12 mouse cellular contexts compared by ENCODE assay signal in the genomic region with DNA sequence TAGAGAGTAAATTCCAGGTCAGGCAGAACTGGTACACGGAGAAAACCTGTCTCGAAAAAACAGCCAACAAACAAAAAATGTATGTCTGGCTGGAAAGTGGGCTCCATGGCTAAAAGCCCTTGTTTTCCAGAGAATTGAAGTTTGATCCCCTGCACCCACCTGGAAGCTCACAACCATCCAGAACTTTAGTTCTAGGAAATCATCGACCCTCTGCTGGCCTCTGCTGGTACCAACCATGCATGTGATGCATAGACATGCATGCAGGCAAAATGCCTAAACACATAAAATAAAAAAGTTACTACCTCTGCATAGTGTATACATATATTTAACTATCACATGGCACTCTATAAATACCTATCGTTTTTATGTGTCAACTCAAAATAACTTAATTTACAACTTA. TPM values are rescaled to one million over a fixed set of nuclear protein-coding genes. Genes with fewer than 3 reads are reported as not detected.
DNase-seq lines count a peak whose midpoint lies in the region; ATAC-seq and TF ChIP-seq lines count a peak whose summit lies in the region.
"Had no signal": no experiment of that assay in that cellular context is flagged by ENCODE, and none has a peak within 500 bp of the region (broad histone marks: within the 10 kb centered on the region; RNA-seq: fewer than 3 reads in every experiment).

No protein-coding gene starts in this region.

- H3K9me3 ChIP-seq in forebrain, postnatal 0 days (ENCODE audit: low read length) = no peaks in the 10 kb centered on the region
- H3K9me3 ChIP-seq in forebrain, embryonic 14.5 days (replicated peaks; ENCODE audit: control insufficient read depth, low read length) = no peaks in the 10 kb centered on the region
- H3K9me3 ChIP-seq: liver, embryonic 15.5 days; midbrain, embryonic 12.5 days had no signal

- intact Hi-C loops in left cerebral cortex, adult 2 months (cut with DNase I) = no loop called here
- intact Hi-C loops in left cerebral cortex, postnatal 36 days (cut with DNase I) = no loop called here

- no peak overlapping the region for H3K27ac ChIP-seq in forebrain, postnatal 0 days (ENCODE audit: low read depth, low read length)
- H3K27ac ChIP-seq in forebrain, embryonic 14.5 days (ENCODE audit: low read depth, low read length) = no peak overlapping the region
- H3K27ac ChIP-seq in left cerebral cortex, adult 2 months = no peak overlapping the region
- H3K27ac ChIP-seq in thymus, adult 2 months (ENCODE audit: control insufficient read depth, insufficient read depth, low read length) = no peak overlapping the region
- H3K27ac ChIP-seq: liver, embryonic 15.5 days; midbrain, embryonic 12.5 days had no signal

- ATAC-seq in forebrain, postnatal 0 days = no peak
- ATAC-seq in forebrain, embryonic 14.5 days = no peak
- ATAC-seq in cerebellum, adult (ENCODE audit: insufficient number of reproducible peaks, low FRiP score, low TSS enrichment) = no peak

- no peaks in the 10 kb centered on the region for H3K4me1 ChIP-seq in forebrain, postnatal 0 days (ENCODE audit: insufficient read depth)
- no peaks in the 10 kb centered on the region for H3K4me1 ChIP-seq in forebrain, embryonic 14.5 days (ENCODE audit: control insufficient read depth, insufficient read depth, low read length)
- H3K4me1 ChIP-seq in thymus, adult 2 months (replicated peaks; ENCODE audit: control insufficient read depth, insufficient read depth, low read length) = no peaks in the 10 kb centered on the region
- H3K4me1 ChIP-seq: midbrain, embryonic 12.5 days had no signal

- H3K4me2 ChIP-seq in forebrain, postnatal 0 days (ENCODE audit: low read depth) = no peak overlapping the region
- no peak overlapping the region for H3K4me2 ChIP-seq in forebrain, embryonic 14.5 days (ENCODE audit: low read length)
- H3K4me2 ChIP-seq: liver, embryonic 15.5 days; midbrain, embryonic 12.5 days had no signal

- H3K36me3 ChIP-seq in forebrain, postnatal 0 days (ENCODE audit: insufficient read depth) = no peaks in the 10 kb centered on the region
- H3K36me3 ChIP-seq in forebrain, embryonic 14.5 days (ENCODE audit: control insufficient read depth, insufficient read depth, low read length) = no peaks in the 10 kb centered on the region
- no peaks in the 10 kb centered on the region for H3K36me3 ChIP-seq in thymus, adult 2 months (ENCODE audit: control insufficient read depth, insufficient read depth, low read length)
- H3K36me3 ChIP-seq: liver, embryonic 15.5 days; midbrain, embryonic 12.5 days had no signal

- no peaks in the 10 kb centered on the region for H3K27me3 ChIP-seq in forebrain, postnatal 0 days (ENCODE audit: insufficient read depth, low read length)
- H3K27me3 ChIP-seq in forebrain, embryonic 14.5 days (replicated peaks; ENCODE audit: control insufficient read depth, insufficient read depth, low read length) = no peaks in the 10 kb centered on the region
- no peaks in the 10 kb centered on the region for H3K27me3 ChIP-seq in thymus, adult 2 months (ENCODE audit: control insufficient read depth, insufficient read depth, low read length)
- H3K27me3 ChIP-seq: liver, embryonic 15.5 days; midbrain, embryonic 12.5 days had no signal

- H3K4me3 ChIP-seq in forebrain, postnatal 0 days (ENCODE audit: low read depth, low read length) = no peak overlapping the region
- H3K4me3 ChIP-seq in forebrain, embryonic 14.5 days (ENCODE audit: low read depth, low read length) = no peak overlapping the region
- no peak overlapping the region for H3K4me3 ChIP-seq in left cerebral cortex, adult 2 months
- no peak overlapping the region for H3K4me3 ChIP-seq in thymus, adult 2 months (ENCODE audit: control insufficient read depth, insufficient read depth, low read length)
- H3K4me3 ChIP-seq: liver, embryonic 15.5 days; midbrain, embryonic 12.5 days had no signal

- no peak for DNase-seq in forebrain, postnatal 0 days
- DNase-seq in forebrain, embryonic 14.5 days (ENCODE audit: low spot score) = no peak
- no peak for DNase-seq in left cerebral cortex, adult 2 months (ENCODE audit: extremely low spot score in 1 of 2, low spot score in 2 of 2)
- no peak for DNase-seq in left cerebral cortex, postnatal 36 days (ENCODE audit: low spot score in 2 of 2)
- DNase-seq in thymus, adult 2 months = peak; percentile 27
- no peak for DNase-seq in thymus, adult 18-20 months
- DNase-seq in right cerebral cortex, postnatal 14 days = no peak
- DNase-seq: adrenal gland, adult 2 months; cerebellum, postnatal 36 days had no signal

- 0 out of 2 replicates have a peak, but pooled peaks have one; percentile 32 for TF ChIP-seq CTCF in forebrain, postnatal 0 days (IDR thresholded peaks at IDR 0.05; ENCODE audit: low read depth)
- peak; percentile 38 for TF ChIP-seq CTCF in left cerebral cortex, adult 2 months (IDR thresholded peaks at IDR 0.05)
- no peak for TF ChIP-seq CTCF in thymus, adult 2 months (IDR thresholded peaks at IDR 0.05; ENCODE audit: borderline replicate concordance, control insufficient read depth, extremely low read depth, insufficient read depth, low read length, poor library complexity)

- WGBS in forebrain, postnatal 0 days = 74% methylated on average over 4 of the region's 4 CpGs
- 71% methylated on average over 4 of the region's 4 CpGs for WGBS in forebrain, embryonic 14.5 days
- WGBS in thymus, adult 2 months = 68% methylated on average over 4 of the region's 4 CpGs

- H3K9ac ChIP-seq in forebrain, postnatal 0 days = no peak overlapping the region
- H3K9ac ChIP-seq in forebrain, embryonic 14.5 days (ENCODE audit: low read length) = no peak overlapping the region
- H3K9ac ChIP-seq: liver, embryonic 15.5 days; midbrain, embryonic 12.5 days had no signal

- no peak for TF ChIP-seq POLR2A in thymus, adult 2 months (IDR thresholded peaks at IDR 0.05; ENCODE audit: control insufficient read depth, extremely low read depth, insufficient read depth, low read length, poor library complexity)

RNA-seq across cellular contexts. Expression of gene Kmt2a, which starts 19.3 kb away (rescaled TPM):
- total RNA-seq in forebrain, postnatal 0 days (2014; rRNA removed) = 14.5 and 18.5 TPM in 2 replicates
- 6.7 and 13.7 TPM in 2 replicates for polyA plus RNA-seq in forebrain, postnatal 0 days (2015; fragmentation: Nextera tagmentation; extraction: Ambion mirVana)
- polyA plus RNA-seq in forebrain, embryonic 14.5 days (2014; fragmentation: Nextera tagmentation; extraction: Ambion mirVana) = 9.6 and 16.0 TPM in 2 replicates
- 10 to 100 TPM; 81.5 to 97.4 TPM for total RNA-seq in left cerebral cortex, adult 2 months (2021)
- total RNA-seq in left cerebral cortex, postnatal 36 days (2021) = 10 to 100 TPM; 52.2 to 79.3 TPM
- 71.4 and 81.9 TPM in 2 replicates for polyA plus RNA-seq in thymus, adult 2 months (2012; rRNA removed)

RNA-seq across cellular contexts. Expression of gene Atp5l, which starts 20.1 kb away (rescaled TPM):
- 216 and 362 TPM in 2 replicates for total RNA-seq in forebrain, postnatal 0 days (2014; rRNA removed)
- 859 and 1,152 TPM in 2 replicates for polyA plus RNA-seq in forebrain, postnatal 0 days (2015; fragmentation: Nextera tagmentation; extraction: Ambion mirVana)
- 680 and 882 TPM in 2 replicates for polyA plus RNA-seq in forebrain, embryonic 14.5 days (2014; fragmentation: Nextera tagmentation; extraction: Ambion mirVana)
- total RNA-seq in left cerebral cortex, adult 2 months (2021) = 100 to 1,000 TPM; 302 to 340 TPM
- total RNA-seq in left cerebral cortex, postnatal 36 days (2021) = 100 to 1,000 TPM; 303 to 311 TPM
- 159 and 250 TPM in 2 replicates for polyA plus RNA-seq in thymus, adult 2 months (2012; rRNA removed)
